Mouse (Mus musculus): ENCODE results near the gene Noct.
A peak's percentile ranks its signal among the peaks of the same experiment; 100 is the strongest.

DNA sequence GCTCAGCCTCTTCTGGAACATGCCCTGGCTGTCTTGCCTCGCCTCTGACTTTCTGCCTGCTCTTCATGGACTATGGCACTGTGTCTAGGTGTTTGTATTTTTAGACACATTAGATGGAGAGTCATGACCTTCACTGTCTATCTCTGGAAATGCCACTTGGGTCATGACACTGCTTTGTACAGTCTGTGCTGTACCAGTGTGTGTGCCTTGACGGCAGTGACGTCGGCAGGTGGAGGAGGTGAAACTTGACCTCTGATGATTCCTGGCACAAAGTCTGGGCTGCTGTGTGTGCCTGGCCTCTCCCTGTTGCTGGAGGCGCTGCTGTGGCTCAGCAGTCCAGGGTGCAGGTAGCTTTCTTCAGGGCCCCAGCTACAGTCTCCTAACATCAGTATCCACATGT lies 9.2 kb downstream of the Noct start:
- TF ChIP-seq CTCF (IDR thresholded peaks at IDR 0.05; ENCODE audit: low read depth): no peak
- peak; percentile 52; the same call in 1 of the 2 replicates for TF ChIP-seq EP300 (IDR thresholded peaks at IDR 0.05; ENCODE audit: low read depth)
